Mouse (Mus musculus) kidney, postnatal 36 days (tissue): ENCODE data around the gene Utrn.

Source experiments
- DNase-seq, 2 experiments: peaks; one replicate each; pipeline ENCODE4 v3.0.0; 2021 to 2022; ENCODE audit warnings: mixed read lengths in 2 of 2

The Utrn gene

GRCm38 (mm10) chr10:12832163-12832562, 37.0 kb downstream of the Utrn start:
- no peak for DNase-seq

- peak in 1 of 2 experiments; percentile 29 for DNase-seq
Observed at GRCm38 (mm10) chr10:12827778-12828177, 41.4 kb downstream of the Utrn start.

- no peak for DNase-seq
Observed at GRCm38 (mm10) chr10:12827306-12827705, 41.9 kb downstream of the Utrn start.

GRCm38 (mm10) chr10:12826760-12827281, 42.3 kb downstream of the Utrn start:
- peak; percentile 30 to 40 for DNase-seq

GRCm38 (mm10) chr10:12824386-12824785, 44.8 kb downstream of the Utrn start:
- no peak for DNase-seq

GRCm38 (mm10) chr10:12823437-12824219, 45.5 kb downstream of the Utrn start:
- DNase-seq, result peak in 1 of 2 experiments; percentile 29

- DNase-seq, result no peak
Observed at GRCm38 (mm10) chr10:12820978-12821735, 48.0 kb downstream of the Utrn start.

- DNase-seq, result peak; percentile 93 to 95
Observed at GRCm38 (mm10) chr10:12817409-12817808, 51.8 kb downstream of the Utrn start.

GRCm38 (mm10) chr10:12816530-12816929, 52.6 kb downstream of the Utrn start:
- DNase-seq, result no peak

- no peak for DNase-seq
Observed at GRCm38 (mm10) chr10:12814411-12814810, 54.8 kb downstream of the Utrn start.

GRCm38 (mm10) chr10:12813881-12814280, 55.3 kb downstream of the Utrn start:
- DNase-seq, result no peak

- peak in 1 of 2 experiments; percentile 56 for DNase-seq
Observed at GRCm38 (mm10) chr10:12813211-12813811, 55.9 kb downstream of the Utrn start.

GRCm38 (mm10) chr10:12812680-12813079, 56.5 kb downstream of the Utrn start:
- DNase-seq, result no peak

- no peak for DNase-seq
Observed at GRCm38 (mm10) chr10:12810816-12811215, 58.3 kb downstream of the Utrn start.

GRCm38 (mm10) chr10:12809702-12810101, 59.5 kb downstream of the Utrn start:
- peak in 1 of 2 experiments; percentile 25 for DNase-seq

- DNase-seq, result no peak
Observed at GRCm38 (mm10) chr10:12808467-12808866, 60.7 kb downstream of the Utrn start.

GRCm38 (mm10) chr10:12807706-12808105, 61.5 kb downstream of the Utrn start:
- no peak for DNase-seq

GRCm38 (mm10) chr10:12805826-12806225, 63.3 kb downstream of the Utrn start:
- no peak for DNase-seq

- no peak for DNase-seq
Observed at GRCm38 (mm10) chr10:12803939-12804338, 65.2 kb downstream of the Utrn start.

GRCm38 (mm10) chr10:12799416-12799815, 69.7 kb downstream of the Utrn start:
- no peak for DNase-seq

- DNase-seq, result peak; percentile 34 to 49
Observed at GRCm38 (mm10) chr10:12798248-12798647, 70.9 kb downstream of the Utrn start.

GRCm38 (mm10) chr10:12796510-12796840, 72.7 kb downstream of the Utrn start:
- DNase-seq, result no peak

GRCm38 (mm10) chr10:12795796-12796509, 73.2 kb downstream of the Utrn start:
- no peak for DNase-seq
